Mouse (Mus musculus): ENCODE results near the gene Tmem251. TPM values are rescaled to one million over a fixed set of nuclear protein-coding genes. Genes with fewer than 3 reads are reported as not detected.

The Tmem251 gene
- polyA plus RNA-seq, 1 experiment from 2014 or later: 9.4 TPM

- WGBS: 74% methylated on average over 5 of the region's 5 CpGs
- Histone ChIP-seq H3K27ac (no peak overlapping the region), H3K4me2 (no peak overlapping the region), H3K36me3 (no peaks in the 10 kb centered on the region), H3K9me3 (no peaks in the 10 kb centered on the region), H3K4me1 (peaks cover 7% of the 10 kb centered on the region), H3K9ac (no peak overlapping the region), H3K27me3 (no peaks in the 10 kb centered on the region), H3K4me3 (no peak overlapping the region)
- ATAC-seq (ENCODE audit: insufficient number of reproducible peaks, low FRiP score, low TSS enrichment, low read depth): no peak
Measured at GRCm38 (mm10) chr12:102739096-102739495, 4.5 kb upstream of the Tmem251 start.

- no peak overlapping the region for H3K27ac ChIP-seq
- no peak for ATAC-seq (ENCODE audit: insufficient number of reproducible peaks, low FRiP score, low TSS enrichment, low read depth)
- H3K4me1 ChIP-seq: peaks cover 15% of the 10 kb centered on the region
- H3K9me3 ChIP-seq: no peaks in the 10 kb centered on the region
- H3K27me3 ChIP-seq: no peaks in the 10 kb centered on the region
- no peak overlapping the region for H3K4me3 ChIP-seq
- 49% methylated on average over 3 of the region's 3 CpGs for WGBS
- no peaks in the 10 kb centered on the region for H3K36me3 ChIP-seq
- H3K9ac ChIP-seq: no peak overlapping the region
- no peak overlapping the region for H3K4me2 ChIP-seq
Measured at GRCm38 (mm10) chr12:102740285-102740684, 3.3 kb upstream of the Tmem251 start.

GRCm38 (mm10) chr12:102742056-102742455 lies 1.5 kb upstream of the Tmem251 start:
- no peaks in the 10 kb centered on the region for H3K27me3 ChIP-seq
- no peaks in the 10 kb centered on the region; the same call in 1 of the 2 replicates for H3K36me3 ChIP-seq
- no peaks in the 10 kb centered on the region for H3K9me3 ChIP-seq
- no peak overlapping the region for H3K9ac ChIP-seq
- no peak overlapping the region for H3K4me3 ChIP-seq
- no peak overlapping the region for H3K4me2 ChIP-seq
- 84% methylated on average over 7 of the region's 7 CpGs for WGBS
- H3K4me1 ChIP-seq: peaks cover 15% of the 10 kb centered on the region
- H3K27ac ChIP-seq: no peak overlapping the region
- ATAC-seq (ENCODE audit: insufficient number of reproducible peaks, low FRiP score, low TSS enrichment, low read depth): no peak

- 0 out of 2 replicates have a peak, but pooled peaks have one; percentile 21 for ATAC-seq (ENCODE audit: insufficient number of reproducible peaks, low FRiP score, low TSS enrichment, low read depth)
- H3K36me3 ChIP-seq: peaks cover 3% of the 10 kb centered on the region; the same call in 1 of the 2 replicates
- H3K4me1 ChIP-seq: peaks cover 15% of the 10 kb centered on the region
- peak overlapping the region; percentile 72 for H3K4me3 ChIP-seq
- no peaks in the 10 kb centered on the region for H3K9me3 ChIP-seq
- peak overlapping the region; percentile 77 for H3K9ac ChIP-seq
- under 1% methylated on average over 33 of the region's 33 CpGs for WGBS
- H3K27ac ChIP-seq: peak overlapping the region; percentile 86
- H3K4me2 ChIP-seq: peak overlapping the region; percentile 76
- H3K27me3 ChIP-seq: no peaks in the 10 kb centered on the region
Measured at GRCm38 (mm10) chr12:102743036-102743588, 450 bp upstream of the Tmem251 start.

DNA sequence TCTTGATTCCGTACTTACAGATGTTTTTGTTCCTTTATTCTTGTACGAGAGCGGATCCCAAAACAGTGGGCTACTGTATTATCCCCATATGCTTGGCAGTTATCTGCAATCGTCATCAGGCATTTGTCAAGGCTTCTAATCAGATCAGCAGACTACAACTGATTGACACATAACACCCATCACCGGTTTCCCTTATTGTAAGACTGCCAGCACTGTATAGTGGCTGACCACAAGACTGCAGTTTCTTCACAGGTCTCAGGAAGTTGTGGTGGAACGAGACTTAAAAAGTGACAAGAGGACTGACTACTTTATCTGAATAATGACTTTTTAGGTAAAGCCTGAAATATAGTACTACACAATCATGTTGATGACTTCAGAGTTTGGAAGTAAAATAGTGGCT lies 1.3 kb downstream of the Tmem251 start:
- H3K36me3 ChIP-seq: peaks cover 17% of the 10 kb centered on the region; the same call in 1 of the 2 replicates
- H3K9ac ChIP-seq: no peak overlapping the region
- H3K4me1 ChIP-seq: peaks cover 15% of the 10 kb centered on the region
- no peak overlapping the region for H3K4me2 ChIP-seq
- H3K27me3 ChIP-seq: no peaks in the 10 kb centered on the region
- H3K27ac ChIP-seq: no peak overlapping the region
- ATAC-seq (ENCODE audit: insufficient number of reproducible peaks, low FRiP score, low TSS enrichment, low read depth): no peak
- 0 out of 2 replicates have a peak overlapping the region, but pooled peaks have one; percentile 72 for H3K4me3 ChIP-seq
- 63% methylated on average over 6 of the region's 6 CpGs for WGBS
- no peaks in the 10 kb centered on the region for H3K9me3 ChIP-seq

- 82% methylated on average over 3 of the region's 3 CpGs for WGBS
- H3K27me3 ChIP-seq: no peaks in the 10 kb centered on the region
- peaks cover 17% of the 10 kb centered on the region; the same call in 1 of the 2 replicates for H3K36me3 ChIP-seq
- H3K9ac ChIP-seq: no peak overlapping the region
- no peak overlapping the region for H3K4me2 ChIP-seq
- H3K27ac ChIP-seq: no peak overlapping the region
- H3K4me3 ChIP-seq: no peak overlapping the region
- no peak for ATAC-seq (ENCODE audit: insufficient number of reproducible peaks, low FRiP score, low TSS enrichment, low read depth)
- peaks cover 8% of the 10 kb centered on the region; the same call in 1 of the 2 replicates for H3K4me1 ChIP-seq
- no peaks in the 10 kb centered on the region for H3K9me3 ChIP-seq
Measured at GRCm38 (mm10) chr12:102748256-102748655, 4.7 kb downstream of the Tmem251 start.

- Histone ChIP-seq H3K4me3 (peak overlapping the region; percentile 90), H3K9me3 (no peaks in the 10 kb centered on the region), H3K9ac (peak overlapping the region; percentile 50; the same call in 1 of the 2 replicates), H3K36me3 (0 out of 2 replicates have a peak, but pooled peaks cover 3% of the 10 kb centered on the region), H3K27me3 (no peaks in the 10 kb centered on the region), H3K4me2 (peak overlapping the region; percentile 57), H3K4me1 (peaks cover 18% of the 10 kb centered on the region), H3K27ac (no peak overlapping the region)
- no peak for ATAC-seq (ENCODE audit: insufficient number of reproducible peaks, low FRiP score, low TSS enrichment, low read depth)
- WGBS: 87% methylated on average over 7 of the region's 7 CpGs
Measured at GRCm38 (mm10) chr12:102756304-102756703, 12.7 kb downstream of the Tmem251 start.

GRCm38 (mm10) chr12:102757055-102757688 lies 13.6 kb downstream of the Tmem251 start:
- Histone ChIP-seq H3K9ac (peak overlapping the region; percentile 50), H3K4me2 (peak overlapping the region; percentile 57), H3K36me3 (0 out of 2 replicates have a peak, but pooled peaks cover 3% of the 10 kb centered on the region), H3K27me3 (no peaks in the 10 kb centered on the region), H3K27ac (peak overlapping the region; percentile 92), H3K9me3 (no peaks in the 10 kb centered on the region), H3K4me1 (peaks cover 18% of the 10 kb centered on the region), H3K4me3 (peak overlapping the region; percentile 90)
- peak; percentile 78 for ATAC-seq (ENCODE audit: insufficient number of reproducible peaks, low FRiP score, low TSS enrichment, low read depth)
- 1% methylated on average over 46 of the region's 46 CpGs for WGBS

GRCm38 (mm10) chr12:102757689-102758402 lies 14.3 kb downstream of the Tmem251 start, which contains the start of the genes Gm28051, Gon7 and Ubr7:
Gene Gm28051 (minus strand): TSS chr12:102757765.
Gene Gon7 (minus strand): TSS chr12:102757803.
Gene Ubr7 (plus strand): TSS chr12:102757967.
- ATAC-seq (ENCODE audit: insufficient number of reproducible peaks, low FRiP score, low TSS enrichment, low read depth): peak; percentile 97
- under 1% methylated on average over 72 of the region's 73 CpGs for WGBS
- H3K9ac ChIP-seq: peak within 1 kb of the TSS; percentile 86

DNA sequence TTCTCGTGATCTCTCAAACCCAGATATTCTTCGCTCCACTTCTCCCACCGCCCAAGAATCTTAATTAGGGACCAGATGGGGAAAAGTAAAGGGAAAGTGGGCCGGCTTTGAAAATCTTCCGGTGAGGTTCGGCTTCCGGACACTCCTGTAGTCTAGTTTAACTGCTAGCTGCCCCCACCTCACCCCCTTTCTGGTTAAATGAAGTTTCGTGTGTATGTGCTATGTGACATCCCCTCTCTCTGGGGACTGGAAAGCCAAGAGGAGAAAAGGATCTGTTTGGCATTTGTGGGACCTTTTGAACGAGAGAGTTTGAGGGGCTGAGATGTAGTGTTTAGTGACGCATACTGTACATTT lies 14.8 kb downstream of the Tmem251 start, which contains the start of gene Gm20604:
Gene Gm20604, minus strand, starts transcription at position 270 of the 354 bp plus-strand sequence.
- peak within 1 kb of the TSS; percentile 60 for H3K4me2 ChIP-seq
- no peaks in the 10 kb centered on the region for H3K27me3 ChIP-seq
- ATAC-seq (ENCODE audit: insufficient number of reproducible peaks, low FRiP score, low TSS enrichment, low read depth): no peak
- H3K9me3 ChIP-seq: no peaks in the 10 kb centered on the region
- peak within 1 kb of the TSS; percentile 92 for H3K27ac ChIP-seq
- H3K4me1 ChIP-seq: peaks cover 18% of the 10 kb centered on the region
- H3K36me3 ChIP-seq: 0 out of 2 replicates have a peak, but pooled peaks cover 9% of the 10 kb centered on the region
- H3K9ac ChIP-seq: peak within 1 kb of the TSS; percentile 86
- H3K4me3 ChIP-seq: peak within 1 kb of the TSS; percentile 90
- under 1% methylated on average over 10 of the region's 10 CpGs for WGBS

More at GRCm38 (mm10) chr12:102757689-102758402, 14.3 kb downstream of the Tmem251 start, which contains the start of the genes Gm28051, Gon7 and Ubr7:
- Histone ChIP-seq H3K36me3 (0 out of 2 replicates have a peak, but pooled peaks cover 9% of the 10 kb centered on the region), H3K27ac (peak within 1 kb of the TSS; percentile 92), H3K27me3 (no peaks in the 10 kb centered on the region), H3K4me2 (peak within 1 kb of the TSS; percentile 60), H3K4me3 (peak within 1 kb of the TSS; percentile 90), H3K4me1 (peaks cover 18% of the 10 kb centered on the region), H3K9me3 (no peaks in the 10 kb centered on the region)

GRCm38 (mm10) chr12:102758936-102759335 lies 15.4 kb downstream of the Tmem251 start:
- H3K4me1 ChIP-seq: peaks cover 18% of the 10 kb centered on the region
- no peaks in the 10 kb centered on the region for H3K27me3 ChIP-seq
- under 1% methylated on average over 5 of the region's 5 CpGs for WGBS
- peak overlapping the region; percentile 60 for H3K4me2 ChIP-seq
- H3K4me3 ChIP-seq: peak overlapping the region; percentile 90
- H3K27ac ChIP-seq: no peak overlapping the region
- no peaks in the 10 kb centered on the region for H3K9me3 ChIP-seq
- no peak for ATAC-seq (ENCODE audit: insufficient number of reproducible peaks, low FRiP score, low TSS enrichment, low read depth)
- peaks cover 10% of the 10 kb centered on the region for H3K36me3 ChIP-seq
- peak overlapping the region; percentile 86 for H3K9ac ChIP-seq
